10 mouse cellular contexts compared by ENCODE assay signal in the genomic region with DNA sequence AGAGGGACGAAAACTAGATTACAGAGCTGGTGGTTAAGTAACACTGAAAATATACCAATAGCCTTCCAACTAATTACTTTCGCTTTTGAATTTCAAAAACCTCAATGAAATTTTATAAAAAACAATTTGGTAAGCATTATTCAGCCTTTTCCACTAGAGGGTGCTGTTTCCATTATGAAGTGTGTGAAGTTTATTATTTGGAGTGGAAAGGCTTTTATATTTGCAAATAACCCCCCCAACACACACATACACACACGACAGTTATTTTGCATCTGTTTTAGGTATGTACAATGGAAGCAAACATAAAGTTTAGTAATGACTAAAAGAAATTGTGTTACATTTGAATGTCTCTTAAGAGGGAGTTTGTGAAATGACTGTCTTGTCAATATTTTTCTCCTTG. TPM values are rescaled to one million over a fixed set of nuclear protein-coding genes. Genes with fewer than 3 reads are reported as not detected.
DNase-seq lines count a peak whose midpoint lies in the region; ATAC-seq and TF ChIP-seq lines count a peak whose summit lies in the region.
"Had no signal": no experiment of that assay in that cellular context is flagged by ENCODE, and none has a peak within 500 bp of the region (broad histone marks: within the 10 kb centered on the region; RNA-seq: fewer than 3 reads in every experiment).

No protein-coding gene starts in this region.

- no peak for TF ChIP-seq CTCF in kidney, adult 2 months (conservative IDR thresholded peaks at IDR 0.05; ENCODE audit: insufficient read depth, insufficient read length, low read depth, low read length)

- no peak overlapping the region for H3K27ac ChIP-seq in kidney, adult 2 months (ENCODE audit: insufficient read depth, low read depth, low read length)
- no peak overlapping the region for H3K27ac ChIP-seq in liver, embryonic 16.5 days (ENCODE audit: low read length)
- H3K27ac ChIP-seq: embryonic facial prominence, embryonic 12.5 days; macrophage had no signal

- no peaks in the 10 kb centered on the region for H3K4me1 ChIP-seq in kidney, adult 2 months (ENCODE audit: control insufficient read depth, insufficient read depth, low read length)
- H3K4me1 ChIP-seq in liver, embryonic 16.5 days (ENCODE audit: control insufficient read depth, low read depth, low read length): no peaks in the 10 kb centered on the region
- H3K4me1 ChIP-seq: embryonic facial prominence, embryonic 12.5 days had no signal

- TF ChIP-seq POLR2A in kidney, adult 2 months (IDR thresholded peaks at IDR 0.05; ENCODE audit: low read depth, low read length): no peak

- H3K36me3 ChIP-seq in kidney, adult 2 months (ENCODE audit: control insufficient read depth, insufficient read depth, low read length): no peaks in the 10 kb centered on the region
- H3K36me3 ChIP-seq in liver, embryonic 16.5 days (ENCODE audit: control insufficient read depth, insufficient read depth): no peaks in the 10 kb centered on the region
- H3K36me3 ChIP-seq: embryonic facial prominence, embryonic 12.5 days had no signal

- DNase-seq in kidney, adult 2 months: peak; percentile 14
- no peak for DNase-seq in kidney, adult 18-20 months
- DNase-seq in CD4-positive, CD25-positive, alpha-beta regulatory T cell, adult 2 months (ENCODE audit: low read depth, low spot score): peak; percentile 52
- DNase-seq in thymus, postnatal 4 days: no peak
- no peak for DNase-seq in heart, postnatal 4 days
- DNase-seq in left cerebral cortex, adult 18-20 months (ENCODE audit: low spot score in 2 of 2): no peak

- peaks cover 4% of the 10 kb centered on the region for H3K9me3 ChIP-seq in liver, embryonic 16.5 days (replicated peaks; ENCODE audit: control insufficient read depth, low read length)

- no peak overlapping the region for H3K4me3 ChIP-seq in kidney, adult 2 months (ENCODE audit: insufficient read depth, low read depth, low read length)
- H3K4me3 ChIP-seq in liver, embryonic 16.5 days (ENCODE audit: low read depth, low read length): no peak overlapping the region
- H3K4me3 ChIP-seq: embryonic facial prominence, embryonic 12.5 days had no signal

- WGBS in kidney, adult 2 months: 19% methylated on average over 3 of the region's 3 CpGs
- WGBS in liver, embryonic 16.5 days (ENCODE audit: insufficient replicate concordance): 15% methylated on average over 3 of the region's 3 CpGs

- H3K27me3 ChIP-seq in kidney, adult 2 months (replicated peaks; ENCODE audit: control insufficient read depth, insufficient read depth, low read length): no peaks in the 10 kb centered on the region
- no peaks in the 10 kb centered on the region for H3K27me3 ChIP-seq in liver, embryonic 16.5 days (ENCODE audit: control insufficient read depth, insufficient read depth, low read depth, low read length)
- H3K27me3 ChIP-seq: embryonic facial prominence, embryonic 12.5 days had no signal

- peak; percentile 83 for ATAC-seq in activated CD4-positive, CD25-positive, alpha-beta regulatory T cell, adult 4 months
- no peak for ATAC-seq in liver, embryonic 16.5 days (ENCODE audit: low read depth)

- no peak overlapping the region for H3K9ac ChIP-seq in liver, embryonic 16.5 days (ENCODE audit: low read depth, low read length)
- H3K9ac ChIP-seq: embryonic facial prominence, embryonic 12.5 days had no signal

- H3K4me2 ChIP-seq in liver, embryonic 16.5 days (ENCODE audit: low read depth, low read length): peak overlapping the region; percentile 24; the same call in 1 of the 2 replicates
- H3K4me2 ChIP-seq: embryonic facial prominence, embryonic 12.5 days had no signal

RNA-seq across cellular contexts. Expression of gene Csrnp3, which starts 53.1 kb away (rescaled TPM):
- 1.0 and 1.1 TPM in 2 replicates for polyA plus RNA-seq in kidney, adult 2 months (2012; rRNA removed)
- polyA plus RNA-seq in activated CD4-positive, CD25-positive, alpha-beta regulatory T cell, adult 4 months (2017; shearing (Covaris generic)): under 1 TPM in 1 of 2 experiments, not detected in 1; 0.22 TPM
- 0.04 TPM in 1 of 2 replicates, not detected in the other for polyA plus RNA-seq in liver, embryonic 16.5 days (2015; fragmentation: Nextera tagmentation; extraction: Ambion mirVana)
- total RNA-seq in heart, postnatal 4 days (2021): 1 to 10 TPM in 1 of 2 experiments, under 1 TPM in 1; 0.71 to 1.1 TPM
- total RNA-seq in left cerebral cortex, adult 18-20 months (2021): 10 to 100 TPM; 82.8 to 83.8 TPM
- polyA plus RNA-seq: macrophage had no signal

Comparison
In these comparisons a context has a peak if more than half of its experiments do, and no peak if none do; other contexts are left out.
1. DNase-seq: peak in kidney, adult 2 months (single experiment) and CD4-positive, CD25-positive, alpha-beta regulatory T cell, adult 2 months (single experiment); none in kidney, adult 18-20 months (single experiment), thymus, postnatal 4 days (single experiment), heart, postnatal 4 days (single experiment) and left cerebral cortex, adult 18-20 months (0 of 2).